Mouse (Mus musculus): ENCODE data around the gene Ankub1.
A peak's percentile ranks its signal among the peaks of the same experiment; 100 is the strongest.

The Ankub1 gene

DNA sequence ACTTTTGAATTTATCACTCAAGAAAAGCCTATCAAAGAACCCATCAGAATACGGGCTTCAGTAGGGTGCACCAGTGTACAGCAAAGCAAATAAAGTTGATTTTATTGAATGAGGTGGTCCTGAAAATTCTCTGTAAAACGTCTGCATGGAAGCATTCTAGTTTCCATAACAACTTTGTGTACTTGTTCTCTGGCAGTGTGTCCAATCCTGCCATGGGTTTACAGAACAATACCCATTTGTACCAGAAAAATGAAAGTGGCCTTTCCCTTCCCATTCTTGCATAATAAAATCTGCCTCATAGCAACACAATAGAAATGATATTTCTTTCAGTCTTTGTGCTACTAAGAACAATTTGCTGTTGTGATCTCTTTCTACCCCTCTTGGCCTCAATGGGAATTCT, at the start of gene Ankub1:
Ankub1 (minus strand) TSS at position 81 of the 400 bp plus-strand sequence.
- no peak for DNase-seq

DNA sequence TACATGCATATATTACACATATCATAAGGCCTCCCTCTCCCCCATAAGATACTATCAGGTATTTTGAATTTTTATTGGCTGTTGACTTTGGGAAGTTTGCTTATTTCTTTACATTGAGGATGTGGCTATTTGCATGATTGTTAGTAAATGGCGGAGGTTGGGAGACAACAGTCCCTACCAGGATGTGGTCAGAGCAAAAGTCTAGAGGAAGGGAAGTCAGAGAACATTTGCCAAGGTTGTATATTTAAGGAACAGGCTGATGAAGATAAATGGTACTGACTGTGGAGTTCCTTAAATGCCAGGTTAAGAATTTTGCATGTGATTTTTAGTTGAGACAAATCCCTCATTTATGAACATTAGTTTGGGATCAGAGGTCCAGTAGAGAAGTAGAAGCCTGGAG, 47.2 kb upstream of the Ankub1 start:
- DNase-seq, result no peak

DNA sequence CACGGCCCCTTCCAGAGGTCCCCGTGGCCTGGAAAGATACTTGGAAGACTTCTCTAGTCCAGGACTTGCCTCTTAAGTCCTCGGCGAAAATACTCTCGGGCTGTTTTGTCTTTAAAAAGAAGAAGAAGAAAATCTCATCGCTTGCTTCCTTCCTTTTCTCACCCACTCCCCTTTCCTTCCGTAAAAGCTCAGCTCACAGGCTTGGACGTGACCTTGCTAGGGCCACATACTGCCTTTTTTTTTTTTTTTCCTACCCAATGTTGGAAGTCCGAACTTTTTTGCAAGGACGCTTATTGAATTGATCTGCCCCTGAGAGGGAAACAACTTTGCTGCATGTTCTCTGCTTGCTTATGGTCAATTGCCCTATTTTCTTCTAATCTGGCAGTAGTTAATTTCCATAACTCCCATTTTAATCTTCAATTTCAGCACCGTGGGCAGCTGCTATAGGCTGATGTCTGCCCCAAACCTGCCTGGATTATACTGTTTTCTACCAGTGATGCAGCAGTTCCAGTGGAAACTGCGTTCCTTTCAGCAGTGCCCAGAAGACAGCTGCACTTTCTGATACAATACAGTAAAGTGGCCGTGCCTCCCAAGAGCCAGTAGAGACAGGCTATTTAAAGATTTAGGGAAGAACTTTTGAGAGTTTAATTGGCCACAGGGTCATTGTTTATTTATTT, 44.0 kb upstream of the Ankub1 start:
- DNase-seq, result peak; percentile 27

DNA sequence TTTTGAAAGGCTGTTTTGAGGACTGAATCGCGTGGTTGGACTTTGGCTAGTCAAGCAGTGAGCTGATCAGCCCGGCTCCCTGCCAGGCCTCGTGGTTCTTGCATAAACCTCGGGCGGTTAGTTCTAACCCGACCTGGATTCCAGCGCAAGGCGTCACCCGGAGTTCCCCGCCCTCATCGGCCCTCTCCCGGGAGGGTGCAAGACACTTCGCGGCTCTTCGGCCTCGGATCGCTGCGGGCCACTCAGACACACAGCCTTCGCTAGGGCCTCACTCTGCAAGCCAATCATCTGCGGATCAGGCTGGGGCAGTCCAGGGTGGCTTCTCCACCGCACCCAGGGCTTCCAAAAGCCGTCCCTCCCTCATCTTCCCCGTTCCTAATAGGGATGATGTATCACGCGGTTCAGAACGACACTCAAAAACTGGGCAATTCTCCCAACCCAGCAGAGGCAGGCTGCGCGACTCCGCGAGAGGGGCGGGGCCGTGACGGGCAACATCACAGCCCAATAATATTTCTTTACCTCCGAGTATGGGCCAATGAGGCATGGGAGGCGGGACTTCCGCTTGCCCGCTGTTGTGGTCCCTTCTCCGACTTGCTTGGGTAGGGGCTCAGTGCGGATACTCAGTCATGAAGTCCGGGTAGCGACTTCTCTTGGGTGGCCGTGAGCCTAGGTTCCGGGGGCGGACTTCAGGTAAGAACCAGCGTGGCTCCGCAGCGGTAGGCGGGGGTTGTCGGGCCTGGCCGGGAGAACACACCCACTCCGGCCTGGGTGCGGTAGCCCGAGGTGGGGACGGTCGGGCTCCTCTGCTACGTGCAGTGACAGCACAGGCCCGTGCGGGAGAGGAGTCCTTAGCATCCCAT, 43.1 kb upstream of the Ankub1 start, which contains the start of gene Rnf13:
Rnf13 (plus strand) TSS at position 552 of the 860 bp plus-strand sequence.
- DNase-seq, result peak; percentile 97

DNA sequence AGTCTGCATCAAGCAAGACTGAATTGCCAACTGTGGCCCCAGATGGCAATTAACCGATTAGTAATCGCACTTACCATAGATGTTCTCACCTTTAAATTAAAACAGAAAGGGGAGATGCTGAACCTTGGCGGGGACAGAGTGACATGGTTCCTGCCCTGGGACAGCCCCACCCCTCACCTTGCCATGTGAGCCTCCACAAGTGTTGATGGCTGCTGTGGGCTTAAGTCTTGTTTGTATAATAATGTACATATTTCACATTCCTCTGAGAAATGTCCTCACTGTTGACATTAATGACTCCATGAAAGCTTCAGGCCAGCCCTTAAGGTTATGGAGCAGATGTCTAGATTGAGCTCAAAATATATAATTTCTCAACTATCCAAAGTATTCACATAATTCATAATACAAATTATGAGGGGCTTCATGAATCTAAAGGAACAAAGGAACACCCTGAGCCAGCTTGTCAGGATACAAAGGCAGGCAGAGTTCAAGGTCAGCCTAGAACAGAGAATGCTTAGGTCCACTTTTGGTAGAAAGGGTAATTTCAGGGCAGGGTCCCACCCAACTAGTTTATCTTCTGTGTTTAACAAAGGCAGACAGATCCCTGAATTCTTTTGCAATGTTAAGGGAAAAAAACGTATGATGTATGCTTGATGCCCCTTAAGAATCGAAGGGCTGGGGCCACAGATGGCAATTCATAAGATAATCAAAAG, 39.8 kb upstream of the Ankub1 start:
- DNase-seq, result no peak

DNA sequence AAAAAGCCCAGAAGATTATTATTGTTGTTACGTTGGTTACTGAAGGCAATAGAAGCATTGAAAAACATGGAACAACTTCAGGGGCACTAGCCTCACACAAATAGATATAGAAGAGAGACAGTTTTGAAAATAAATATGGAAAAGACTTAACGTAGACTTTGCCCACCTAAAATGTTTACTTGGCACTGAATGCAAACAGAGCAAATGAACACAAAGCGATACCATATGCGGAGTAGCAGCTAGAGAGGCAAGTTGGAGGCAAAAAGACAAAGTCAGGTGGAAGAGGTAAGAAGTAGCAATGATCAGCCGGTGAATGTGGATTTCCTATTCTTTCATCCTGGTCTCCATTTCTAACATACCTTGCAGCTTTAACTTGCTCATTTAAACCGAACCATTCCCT, 21.6 kb upstream of the Ankub1 start:
- no peak for DNase-seq

DNA sequence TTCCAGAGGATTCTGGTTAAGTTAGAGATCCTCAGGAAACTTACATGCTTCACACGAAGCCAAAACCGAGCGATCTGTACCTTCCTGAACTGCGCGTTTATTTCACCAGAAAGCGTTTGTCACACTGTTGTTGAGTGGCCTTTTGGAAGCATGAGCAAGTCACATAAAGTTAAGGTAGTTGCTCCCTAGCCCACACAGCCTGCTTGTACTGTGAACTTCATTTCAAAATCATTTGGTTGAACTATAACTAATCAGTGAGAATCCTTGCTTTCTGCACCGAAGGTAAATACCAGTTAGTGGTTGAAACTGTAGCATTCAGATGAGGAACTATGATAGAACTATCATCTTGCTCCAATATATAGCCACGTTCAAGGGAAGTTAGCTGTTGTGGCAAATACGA, 4.2 kb upstream of the Ankub1 start:
- no peak for DNase-seq

DNA sequence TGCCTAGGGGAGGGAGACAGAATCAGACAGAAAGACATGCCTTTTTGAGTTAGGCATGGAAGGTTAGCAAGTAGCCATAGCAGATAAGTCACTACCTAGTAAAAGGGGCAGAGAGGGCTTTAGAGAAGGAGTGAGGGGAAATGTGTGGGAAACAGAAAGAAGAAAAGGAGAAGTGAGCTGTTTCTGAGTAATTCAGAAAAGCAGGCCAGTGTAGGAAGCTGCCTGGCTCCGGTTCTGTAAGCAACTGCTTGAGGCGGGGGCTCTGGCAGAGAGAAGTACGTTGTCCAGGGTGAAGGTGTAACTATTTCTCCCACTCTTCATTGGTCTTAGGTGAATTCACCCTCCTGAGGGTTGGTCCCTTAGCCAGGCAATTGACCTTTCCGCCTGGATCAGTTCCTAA, 3.6 kb upstream of the Ankub1 start:
- no peak for DNase-seq

DNA sequence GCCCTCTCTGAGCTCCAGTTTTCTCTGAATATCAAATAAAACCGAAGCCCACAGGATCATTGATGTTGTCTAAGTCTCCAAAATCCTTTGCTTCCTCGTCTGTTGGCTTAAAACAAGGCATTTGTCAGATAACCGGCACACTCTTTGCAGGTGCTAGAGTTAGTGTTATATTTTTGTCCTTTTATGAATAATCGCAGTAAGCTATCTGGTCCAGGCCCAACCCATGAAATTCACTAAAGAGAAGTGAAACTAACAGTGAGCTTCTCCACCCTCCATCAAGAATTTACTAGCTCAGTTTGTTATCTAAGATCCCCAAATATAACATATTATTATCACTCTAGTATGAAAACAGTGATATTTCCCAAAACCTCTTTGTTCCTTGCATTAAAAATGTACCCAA, 827 bp downstream of the Ankub1 start:
- no peak for DNase-seq

DNA sequence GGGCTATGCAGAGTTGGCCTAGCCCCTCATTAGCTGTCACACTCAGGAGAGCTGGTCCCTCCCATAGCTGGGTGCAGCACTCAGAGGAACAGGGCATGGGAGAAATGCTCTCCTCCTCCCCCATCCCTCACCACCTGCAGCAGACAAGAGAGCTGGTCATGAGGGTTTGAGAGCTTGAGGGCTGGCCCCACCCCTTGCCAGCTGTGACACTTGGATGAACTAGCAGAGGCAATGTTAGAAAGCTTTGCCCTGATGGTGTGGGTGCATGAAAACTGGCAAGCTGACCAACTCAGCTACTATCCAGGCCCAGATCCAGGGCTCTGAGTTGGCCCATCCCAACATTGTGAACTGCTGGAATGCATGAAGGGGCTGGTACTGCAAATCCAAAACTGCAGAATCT, 14.8 kb downstream of the Ankub1 start:
- no peak for DNase-seq

DNA sequence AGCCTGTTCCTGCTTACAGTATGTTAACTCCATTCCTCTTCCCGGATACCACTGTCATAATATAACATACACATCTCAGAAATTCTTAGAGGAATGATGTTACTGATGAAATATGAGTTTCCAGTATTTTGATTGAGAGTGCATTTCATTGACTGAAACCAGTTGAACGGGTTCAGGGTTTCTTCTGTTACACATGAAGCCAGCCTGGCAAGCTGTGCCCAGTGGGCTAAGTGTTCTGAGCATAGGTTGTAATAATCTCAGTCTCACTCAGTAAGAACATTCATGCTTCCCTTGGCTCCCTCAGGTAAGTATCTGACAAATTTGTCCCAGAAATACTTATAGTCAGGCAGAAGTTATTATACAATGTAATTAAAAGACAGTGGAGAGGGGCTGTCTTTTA, 18.5 kb downstream of the Ankub1 start:
- no peak for DNase-seq

DNA sequence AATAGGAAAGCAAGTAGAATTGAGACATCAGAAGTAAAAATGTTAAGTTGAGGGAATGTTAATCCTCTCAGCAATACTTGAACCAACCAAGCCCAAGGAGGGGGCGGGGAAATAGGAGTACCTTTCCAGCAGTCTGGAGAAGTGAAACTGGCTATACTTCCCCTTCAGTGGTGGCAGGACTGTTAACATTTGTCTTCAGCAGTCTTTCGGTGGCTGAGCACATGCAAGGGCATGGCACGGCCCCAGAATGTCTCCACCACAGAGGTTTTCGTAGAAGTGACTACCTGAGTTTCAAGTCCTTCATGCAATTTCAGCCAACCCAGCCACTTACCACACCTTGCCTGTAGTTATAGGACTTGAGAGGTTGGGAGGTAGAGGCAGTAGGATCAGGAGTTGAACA, 19.0 kb downstream of the Ankub1 start:
- no peak for DNase-seq

DNA sequence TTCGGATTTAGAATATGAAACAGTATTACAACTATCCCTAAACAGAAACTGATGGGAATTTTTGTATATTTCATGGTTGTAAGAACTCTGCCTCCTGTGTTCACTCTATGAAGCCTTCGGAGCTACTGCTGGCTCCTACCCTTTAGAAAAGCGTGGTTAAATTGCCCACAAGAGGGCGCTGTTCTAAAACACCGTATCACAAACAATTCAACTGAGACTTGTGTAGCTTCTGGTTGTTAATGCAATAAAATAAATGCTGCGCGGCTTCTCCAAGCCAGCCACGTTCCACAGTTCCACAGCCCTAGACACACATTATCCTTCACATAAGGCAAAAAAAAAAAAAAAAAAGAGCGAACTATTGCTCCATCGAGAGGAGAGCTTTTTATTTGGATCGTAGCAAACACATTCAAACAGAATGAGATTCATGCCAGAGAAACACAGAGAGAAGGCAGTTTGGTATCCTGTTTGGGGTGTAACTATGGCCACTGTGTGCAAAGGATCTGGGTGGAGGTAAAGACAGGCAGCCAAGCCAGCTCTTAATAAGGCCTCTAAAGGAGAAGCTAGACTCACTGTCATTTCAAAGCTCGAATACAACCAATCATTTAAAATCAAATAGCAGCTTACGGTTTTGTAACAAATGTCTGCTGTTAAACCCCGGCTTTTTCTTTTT, 25.4 kb downstream of the Ankub1 start:
- peak; percentile 89 for DNase-seq

DNA sequence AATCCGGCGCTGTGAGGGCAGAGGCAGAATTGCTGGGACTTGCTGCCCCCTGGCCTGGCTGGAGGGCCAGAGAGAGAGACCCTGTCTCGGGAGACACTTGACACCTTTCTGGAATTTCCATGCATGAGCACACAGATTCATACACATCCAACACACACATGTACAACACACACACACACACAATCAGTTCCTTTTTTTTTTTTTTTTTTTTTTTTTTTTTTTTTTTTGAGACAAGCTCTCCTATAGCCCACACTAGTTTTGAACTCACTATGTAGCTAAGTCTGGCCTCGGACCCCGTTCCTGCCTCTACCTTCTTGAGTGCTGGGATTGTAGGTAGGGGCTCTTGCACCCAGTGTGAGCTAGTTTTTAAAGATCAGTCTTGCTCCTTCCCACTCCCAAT, 26.7 kb downstream of the Ankub1 start:
- DNase-seq, result no peak

DNA sequence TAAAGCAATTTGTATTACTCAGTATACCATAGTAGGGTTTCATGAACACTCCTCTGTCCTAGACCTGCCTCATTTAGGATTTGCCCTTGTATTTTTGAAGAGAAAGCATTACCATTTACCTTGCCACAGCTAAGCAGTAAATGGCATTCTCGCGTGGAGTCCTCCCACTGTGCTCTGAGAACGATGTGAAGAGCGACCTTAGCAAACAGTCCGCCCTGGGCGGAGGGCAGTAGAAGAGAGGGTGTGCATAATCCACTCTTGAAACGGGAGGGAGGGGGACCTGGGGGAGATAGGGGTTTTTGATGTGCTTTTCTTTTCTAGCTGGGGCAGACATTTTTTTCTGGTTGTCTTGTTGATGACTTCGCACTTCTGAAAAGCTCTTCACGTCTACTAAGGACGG, 27.9 kb downstream of the Ankub1 start:
- no peak for DNase-seq

DNA sequence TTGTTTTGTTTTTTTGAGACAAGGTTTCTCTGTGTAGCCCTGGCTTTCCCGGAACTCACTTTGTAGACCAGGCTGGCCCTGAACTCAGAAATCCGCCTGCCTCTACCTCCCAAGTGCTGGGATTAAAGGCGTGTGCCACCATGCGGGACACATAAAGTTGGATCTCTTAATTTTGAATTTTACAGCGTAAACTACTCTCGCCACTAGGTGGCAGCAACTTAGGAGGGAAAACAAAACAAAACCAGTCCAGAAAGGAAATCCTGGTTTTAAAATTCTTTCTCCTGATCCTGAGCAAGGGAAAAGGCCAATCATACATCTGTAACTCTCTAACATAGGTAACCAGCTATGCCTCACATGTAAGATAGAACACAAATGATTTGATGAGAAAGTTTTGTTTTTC, 28.9 kb downstream of the Ankub1 start:
- DNase-seq, result peak; percentile 82

DNA sequence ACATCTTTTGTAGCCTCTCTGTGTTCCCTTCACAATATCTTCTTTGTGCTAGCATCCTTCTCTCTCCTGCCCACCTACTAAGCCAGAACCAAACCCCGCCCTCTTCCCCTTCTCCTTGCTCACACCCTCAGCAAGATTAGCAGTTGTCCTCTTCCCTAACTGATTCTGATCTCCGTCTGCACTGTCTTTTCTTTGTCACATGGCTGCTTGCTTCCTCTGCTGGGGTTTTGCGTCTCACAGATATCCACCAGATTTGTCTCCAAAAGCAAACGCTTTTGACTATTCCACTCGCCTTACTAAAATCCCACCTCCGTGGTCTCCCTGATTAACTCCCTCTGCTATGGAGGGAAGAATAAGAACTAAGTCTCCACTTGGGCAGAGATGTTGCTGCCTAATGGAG, 34.0 kb downstream of the Ankub1 start:
- no peak for DNase-seq

DNA sequence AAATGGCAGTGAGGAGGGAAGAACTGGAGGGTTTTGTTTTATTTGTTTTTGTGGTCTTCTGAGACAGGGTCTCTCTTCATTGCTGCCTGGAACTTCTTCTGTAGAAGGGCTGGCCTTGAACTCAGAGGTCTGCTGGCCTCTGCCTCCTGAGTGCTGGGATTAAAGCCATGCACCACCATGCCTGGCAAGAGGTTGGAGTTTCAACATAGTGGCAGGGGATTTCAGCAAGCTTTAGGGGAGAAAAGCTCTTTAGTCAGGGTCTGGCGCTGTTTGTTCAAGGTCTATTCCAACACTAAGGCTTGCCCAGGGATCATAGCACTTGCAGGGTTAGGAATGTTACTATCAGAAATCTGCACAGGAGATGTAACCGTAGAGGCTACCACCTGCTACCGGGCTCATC, 39.0 kb downstream of the Ankub1 start:
- no peak for DNase-seq

DNA sequence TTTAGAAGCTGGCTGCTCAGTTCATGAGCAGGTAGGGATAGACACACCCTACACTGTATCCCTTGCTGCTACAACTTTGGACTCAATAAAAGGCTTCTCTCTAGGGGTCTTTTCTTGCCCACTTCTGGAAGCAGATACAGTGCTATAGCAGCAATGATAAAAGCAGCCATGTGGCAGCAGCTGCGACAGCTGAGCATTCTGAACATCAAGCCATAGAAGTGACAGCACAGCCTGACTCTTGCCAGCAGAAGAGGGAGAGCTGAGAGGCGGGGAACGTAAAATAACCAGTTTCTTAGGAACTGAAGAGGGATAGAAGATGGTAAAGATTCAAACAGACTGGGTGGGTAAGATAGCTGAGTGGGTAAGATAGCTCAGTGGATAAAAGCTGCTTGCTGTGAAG, 40.1 kb downstream of the Ankub1 start:
- DNase-seq, result no peak

DNA sequence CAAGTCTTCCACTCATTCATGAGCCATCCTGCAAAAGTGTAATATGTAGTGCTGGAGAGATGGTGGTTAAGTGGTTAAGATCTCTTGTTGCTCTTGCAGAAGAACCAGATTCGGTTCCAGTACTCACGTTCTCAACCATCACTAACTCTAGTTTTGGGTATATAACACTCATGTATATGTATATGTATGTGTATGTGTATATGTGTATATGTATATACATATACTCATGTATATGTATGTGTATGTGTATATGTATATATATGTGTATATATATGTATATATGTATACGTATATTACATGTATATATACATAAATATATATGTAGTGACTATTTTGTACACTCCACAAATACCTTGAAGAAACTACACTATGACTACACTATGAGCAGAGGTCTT, 40.7 kb downstream of the Ankub1 start:
- DNase-seq, result no peak

DNA sequence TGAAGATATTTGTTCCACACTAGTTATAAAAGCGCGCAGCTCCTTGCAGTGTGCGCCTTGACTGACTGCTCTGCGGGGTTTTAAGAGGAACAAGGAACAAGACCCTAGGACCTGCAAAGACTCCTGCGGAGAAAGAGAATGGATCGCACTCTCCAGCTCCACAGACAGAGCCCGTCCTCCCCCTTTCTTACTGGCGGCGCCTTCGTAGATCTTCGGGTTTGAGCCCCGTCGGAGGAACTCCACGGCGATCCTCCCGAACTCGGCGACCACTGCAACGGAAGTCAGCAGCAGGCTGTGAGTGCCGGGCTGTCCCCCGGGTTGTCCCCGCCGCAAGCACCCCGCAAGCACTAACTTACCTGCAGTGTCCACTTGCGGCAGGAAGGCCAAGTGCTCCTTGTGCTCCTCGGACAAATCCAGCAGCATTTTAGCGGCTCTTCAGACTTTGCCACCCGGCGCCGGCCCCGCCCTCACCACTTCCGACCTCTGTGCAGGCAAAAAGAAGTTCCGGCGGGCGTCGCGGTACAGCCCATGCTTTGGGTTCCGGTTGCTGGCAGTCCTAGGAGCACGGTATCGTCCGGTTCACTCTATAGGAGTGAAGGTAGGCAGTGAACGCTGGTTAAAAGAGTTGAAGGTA, 41.3 kb downstream of the Ankub1 start, which contains the start of gene Commd2:
Commd2 (minus strand) TSS at position 485 of the 634 bp plus-strand sequence.
- DNase-seq, result peak; percentile 94

DNA sequence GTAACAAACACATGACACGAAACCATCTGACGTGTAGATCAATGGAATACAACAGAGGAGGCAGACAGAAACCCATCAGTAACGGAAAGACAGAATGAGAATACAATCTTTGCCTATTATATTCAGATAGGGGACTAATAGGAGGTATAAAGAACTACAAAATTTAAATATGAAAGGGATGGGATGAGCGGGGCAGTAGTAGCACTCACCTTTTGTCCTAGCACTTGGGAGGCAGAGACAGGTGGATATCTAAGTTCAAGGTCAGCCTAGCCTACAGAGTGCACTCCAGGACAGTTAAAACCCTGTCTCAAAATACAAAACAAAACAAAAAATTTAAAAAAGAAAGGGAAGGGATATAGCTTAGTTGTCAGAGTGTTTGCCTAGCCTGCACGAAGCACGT, 49.4 kb downstream of the Ankub1 start:
- DNase-seq, result no peak

DNA sequence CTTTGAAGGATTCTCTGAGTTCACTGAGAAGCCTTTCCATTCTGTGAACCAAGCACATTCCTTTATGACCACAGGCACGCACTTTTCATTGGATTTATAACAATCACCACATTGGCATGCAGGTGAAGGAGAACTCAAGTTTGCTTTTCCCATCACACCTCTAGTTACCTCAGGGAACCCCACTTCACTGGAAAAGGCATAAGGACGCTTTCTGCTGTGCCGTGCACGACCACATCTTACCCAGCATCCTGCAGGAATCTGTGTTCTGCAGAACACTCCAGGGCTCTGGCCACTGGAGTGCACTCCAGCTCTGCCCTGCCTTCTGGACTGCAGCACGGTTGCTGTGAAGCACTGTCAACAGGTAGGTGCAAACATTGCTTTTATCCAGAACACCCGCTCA, 55.0 kb downstream of the Ankub1 start:
- DNase-seq, result no peak

All from retina, postnatal 1 day (tissue).